Mouse (Mus musculus) hindbrain, embryonic 15.5 days (tissue): ENCODE results near the gene Cldn34c1. TPM values are rescaled to one million over a fixed set of nuclear protein-coding genes. Genes with fewer than 3 reads are reported as not detected.
"Not testable (repeated sequence)": the region's sequence is repeated elsewhere in the genome, so short reads cannot be mapped to it uniquely, and the experiment has no call there.

Source experiments
- ATAC-seq: fragments of 200-750 bp; cut with Nextera tagmentation; 2 replicates; pipeline ENCODE4 v1.8.0; 2017; ENCODE audit warnings: low read depth, moderate number of reproducible peaks, moderate TSS enrichment; ENCODE audit not compliant: low FRiP score
- H3K27ac ChIP-seq: fragments of 300-500 bp; sonication (generic); replicated peaks from 2 replicates; pipeline ENCODE4 v1.5.1; 2015; ENCODE audit warnings: mild to moderate bottlenecking, inconsistent platforms
- H3K27me3 ChIP-seq: fragments of 300-500 bp; sonication (generic); 2 replicates; pipeline ENCODE4 v1.6.1; 2015; ENCODE audit warnings: control low read depth, inconsistent platforms
- H3K36me3 ChIP-seq: fragments of 300-500 bp; sonication (generic); 2 replicates; pipeline ENCODE4 v1.6.1; 2015; ENCODE audit warnings: control low read depth, inconsistent platforms
- H3K4me1 ChIP-seq: fragments of 300-500 bp; sonication (generic); replicated peaks from 2 replicates; pipeline ENCODE4 v1.6.1; 2015; ENCODE audit warnings: control low read depth, inconsistent platforms
- H3K4me2 ChIP-seq: fragments of 300-500 bp; sonication (generic); 2 replicates; pipeline ENCODE4 v1.6.1; 2015; ENCODE audit warnings: moderate library complexity, mild to moderate bottlenecking, inconsistent platforms
- H3K4me3 ChIP-seq: fragments of 300-500 bp; sonication (generic); 2 replicates; pipeline ENCODE4 v1.5.1; 2015; ENCODE audit warnings: mild to moderate bottlenecking, inconsistent platforms
- H3K9ac ChIP-seq: fragments of 300-500 bp; sonication (generic); 2 replicates; pipeline ENCODE4 v1.6.1; 2015; ENCODE audit warnings: inconsistent platforms
- H3K9me3 ChIP-seq: fragments of 300-500 bp; sonication (generic); 2 replicates; pipeline ENCODE4 v1.6.1; 2016; ENCODE audit warnings: control low read depth, inconsistent platforms
- WGBS: fragments of 180-500 bp; shearing (Covaris S2); methylation state at CpG from one replicate; pipeline ENCODE4 v1.1.7; 2015; 5-methylcytosine and 5-hydroxymethylcytosine counted together
- polyA plus RNA-seq: library from polyadenylated mRNA; unstranded; fragments of >200 nt; fragmentation: Nextera tagmentation; extraction: Ambion mirVana; gene quantifications from 2 replicates; pipeline ENCODE4 v1.2.1, GENCODE M21; 2015

The Cldn34c1 gene
- polyA plus RNA-seq = 34.2 and 35.2 TPM in 2 replicates

DNA sequence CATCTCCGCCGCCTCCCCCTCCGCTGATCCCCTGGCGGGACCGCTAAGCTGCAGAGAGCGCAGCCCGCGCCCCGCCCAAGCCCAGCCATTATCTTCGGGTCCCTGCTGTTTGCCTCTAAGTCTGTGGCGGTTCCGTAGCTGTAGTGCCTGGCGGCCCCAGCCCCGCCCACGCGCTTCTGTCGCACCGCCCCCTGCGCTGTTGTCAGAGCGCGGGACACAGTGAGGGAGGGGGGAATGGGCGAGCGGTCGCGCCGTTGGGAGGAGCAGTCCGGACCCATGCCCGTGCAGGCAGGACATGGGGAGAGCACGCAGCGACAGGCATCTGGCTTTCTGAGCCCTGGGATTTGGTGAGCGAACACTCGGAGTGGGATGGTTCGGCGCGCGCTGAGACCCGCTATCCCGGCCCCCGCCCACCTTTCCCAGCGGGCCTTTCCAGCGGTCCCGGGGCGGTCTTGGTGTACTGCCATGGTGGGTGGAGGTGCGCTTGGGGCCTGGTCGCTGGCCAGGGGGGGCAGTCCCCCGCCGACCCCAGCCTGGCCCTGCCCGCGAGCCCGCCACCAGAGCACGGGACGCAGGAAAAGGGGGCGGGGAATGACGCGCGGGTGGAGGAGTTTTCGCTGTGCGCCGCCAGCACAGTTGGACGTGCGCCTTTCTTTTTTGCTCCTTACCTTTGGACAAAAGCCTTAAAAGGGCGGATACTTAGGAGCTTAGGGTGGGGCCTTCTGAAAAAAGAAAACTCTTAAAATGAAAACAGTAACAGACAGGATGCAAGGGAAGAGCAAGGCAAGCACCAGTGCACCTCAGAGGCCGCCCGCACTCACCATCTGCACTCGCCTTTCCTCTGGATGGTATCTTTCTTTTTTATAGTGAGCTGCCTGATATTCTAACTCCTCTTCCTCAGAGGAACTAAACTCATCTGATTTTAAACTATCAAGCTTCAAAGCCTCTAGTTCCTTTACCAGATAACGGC, at the start of gene Cldn34c1:
Gene Cldn34c1 (plus strand): TSS at position 205 of the 970 bp plus-strand sequence.
- ATAC-seq = peak; percentile 99

DNA sequence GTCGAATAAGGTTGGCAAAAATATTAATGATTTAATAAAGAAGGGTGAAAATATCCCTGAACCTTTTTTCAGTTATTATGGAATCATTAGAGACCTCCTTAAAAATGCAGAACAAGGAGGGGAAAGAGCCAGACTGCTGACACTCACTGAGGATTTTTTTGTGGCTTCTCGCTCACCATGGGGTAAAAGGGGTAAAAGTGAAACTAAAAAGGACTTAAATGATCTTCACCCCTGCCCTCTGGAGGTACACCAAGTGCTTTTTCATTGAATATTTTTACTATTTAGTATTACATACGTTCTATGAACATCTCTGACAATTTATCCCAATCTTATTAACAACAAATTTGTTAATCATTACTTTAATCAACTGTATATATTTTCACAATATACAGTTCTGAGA, 15.9 kb upstream of the Cldn34c1 start:
- no peaks in the 10 kb centered on the region for H3K27me3 ChIP-seq
- H3K9ac ChIP-seq = no peak overlapping the region
- H3K9me3 ChIP-seq = no peaks in the 10 kb centered on the region
- H3K4me2 ChIP-seq = no peak overlapping the region
- no peaks in the 10 kb centered on the region for H3K4me1 ChIP-seq
- ATAC-seq = no peak
- no peak overlapping the region for H3K4me3 ChIP-seq
- 80% methylated on average over 3 of the region's 3 CpGs for WGBS
- H3K36me3 ChIP-seq = no peaks in the 10 kb centered on the region
- H3K27ac ChIP-seq = no peak overlapping the region

More for the DNA sequence above, at the start of gene Cldn34c1:
- 5% methylated on average over 59 of the region's 66 CpGs for WGBS
- Histone ChIP-seq H3K4me2 (peak within 1 kb of the TSS; percentile 51), H3K9me3 (no peaks in the 10 kb centered on the region), H3K9ac (peak within 1 kb of the TSS; percentile 66), H3K4me3 (peak within 1 kb of the TSS; percentile 63), H3K4me1 (no peaks in the 10 kb centered on the region), H3K27ac (peak within 1 kb of the TSS; percentile 97), H3K27me3 (no peaks in the 10 kb centered on the region), H3K36me3 (no peaks in the 10 kb centered on the region)

DNA sequence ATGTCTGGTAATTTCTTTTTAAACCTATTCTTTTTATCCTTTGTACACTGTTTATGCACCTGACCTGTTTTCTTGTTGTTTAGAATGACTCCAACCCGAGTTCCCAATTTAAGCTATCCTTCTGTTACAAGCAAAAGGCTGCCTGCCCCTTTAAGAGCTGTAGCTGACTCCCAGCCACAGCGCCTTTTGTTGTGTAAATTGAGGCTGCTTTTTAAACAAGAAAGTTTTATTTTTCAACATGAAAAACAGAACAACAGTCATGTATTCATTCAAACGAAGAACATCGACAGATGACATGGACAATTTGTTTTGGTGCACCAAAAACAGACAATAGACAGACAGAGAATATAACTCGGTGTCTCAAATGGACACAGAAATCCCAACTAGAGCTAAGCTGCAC, 489 bp upstream of the Cldn34c1 start:
- WGBS = 11% methylated on average over 5 of the region's 5 CpGs
- ATAC-seq = not testable (repeated sequence)
- peak overlapping the region; percentile 51 for H3K4me2 ChIP-seq

DNA sequence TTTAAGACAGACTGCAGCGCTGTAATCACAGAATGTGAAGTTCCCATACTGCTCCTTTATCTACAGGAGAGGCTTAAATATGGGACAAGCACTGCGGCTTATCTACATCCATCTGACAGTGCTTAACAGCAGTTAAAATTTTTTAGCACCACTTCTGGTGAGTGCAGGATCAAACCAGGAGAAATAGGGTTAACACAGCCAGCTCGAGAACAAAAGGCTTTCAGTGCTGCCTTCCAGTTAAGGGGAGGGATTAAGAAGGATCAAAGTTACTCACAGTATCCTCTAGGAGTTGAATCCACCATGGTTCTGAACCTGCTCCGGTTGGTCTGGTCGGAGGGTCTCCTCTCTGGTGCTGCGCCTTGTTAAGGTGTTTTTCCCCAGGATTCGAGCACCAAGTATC, 1.4 kb downstream of the Cldn34c1 start:
- not testable (repeated sequence) for H3K27me3 ChIP-seq, ATAC-seq, H3K36me3 ChIP-seq, H3K4me1 ChIP-seq, H3K9me3 ChIP-seq
- Histone ChIP-seq H3K9ac (peak overlapping the region; percentile 66), H3K4me2 (peak overlapping the region; percentile 51), H3K4me3 (peak overlapping the region; percentile 63), H3K27ac (peak overlapping the region; percentile 97)
- WGBS = 14% methylated on average over 7 of the region's 7 CpGs

More for the DNA sequence above, 489 bp upstream of the Cldn34c1 start:
- Histone ChIP-seq H3K4me3 (peak overlapping the region; percentile 63), H3K9ac (peak overlapping the region; percentile 66), H3K27ac (peak overlapping the region; percentile 97)
- H3K27me3 ChIP-seq, H3K36me3 ChIP-seq, H3K4me1 ChIP-seq, H3K9me3 ChIP-seq: not testable (repeated sequence)

DNA sequence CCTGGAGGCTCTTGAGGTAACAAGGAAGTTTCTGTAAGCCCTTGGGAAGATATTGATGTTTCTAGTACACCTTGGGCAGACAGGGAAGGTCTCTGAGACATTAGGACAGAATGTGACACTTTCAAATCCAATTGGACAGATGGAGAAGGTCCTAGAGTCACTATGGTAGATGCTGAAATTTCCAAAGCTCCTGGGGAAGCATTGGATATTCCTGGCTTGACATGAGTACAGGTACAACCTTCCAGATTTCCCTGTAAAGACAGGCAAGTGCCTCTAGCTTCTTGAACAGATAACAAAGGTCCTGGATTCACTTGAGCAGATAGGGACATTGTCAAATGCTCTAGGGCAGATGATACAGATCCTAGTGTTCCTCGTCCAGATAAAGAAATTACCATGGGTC, 119.1 kb downstream of the Cldn34c1 start, which contains the start of gene Srsx:
Gene Srsx (minus strand): TSS at position 101 of the 400 bp plus-strand sequence.
- H3K9me3 ChIP-seq, ATAC-seq, H3K4me2 ChIP-seq, H3K36me3 ChIP-seq, H3K4me1 ChIP-seq, H3K4me3 ChIP-seq, H3K27me3 ChIP-seq, H3K9ac ChIP-seq, H3K27ac ChIP-seq: not testable (repeated sequence)
- WGBS = 71% methylated on average over 1 of the region's 1 CpGs

Other genes starting within 250 kb of the Cldn34c1 start
- gene Gm17521, start 73.8 kb upstream of the Cldn34c1 start, polyA plus RNA-seq = not detected in 2 replicates
- gene Srsx, start 119.0 kb downstream of the Cldn34c1 start, polyA plus RNA-seq = not detected in 2 replicates
- gene Gm17577, start 143.4 kb downstream of the Cldn34c1 start, polyA plus RNA-seq = not detected in 2 replicates